Mouse (Mus musculus): ENCODE data around the gene Cbx6.
A peak's percentile ranks its signal among the peaks of the same experiment; 100 is the strongest.
"Not testable (repeated sequence)": the region's sequence is repeated elsewhere in the genome, so short reads cannot be mapped to it uniquely, and the experiment has no call there.

Cbx6 gene

DNA sequence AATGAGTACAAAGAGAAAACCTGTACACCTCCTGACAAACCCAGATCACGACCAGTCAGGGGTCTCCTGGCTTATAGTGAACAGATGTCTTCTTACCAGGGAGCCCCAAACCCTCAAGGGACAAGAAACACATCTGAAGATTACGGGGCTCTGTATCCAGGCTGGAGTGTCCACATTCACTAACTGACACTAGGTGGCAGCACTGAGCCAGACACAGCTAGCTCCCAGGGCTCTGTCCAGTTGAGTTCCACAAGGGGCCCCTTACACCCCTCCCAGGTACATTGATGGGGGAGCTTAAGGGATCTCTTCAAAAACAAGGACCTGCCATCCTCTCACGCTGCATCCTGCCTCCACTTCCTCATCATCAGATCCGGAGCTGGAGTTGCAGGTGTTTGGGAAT, 4.1 kb downstream of the Cbx6 start:
- DNase-seq (ENCODE audit: low spot score) = peak; percentile 91

DNA sequence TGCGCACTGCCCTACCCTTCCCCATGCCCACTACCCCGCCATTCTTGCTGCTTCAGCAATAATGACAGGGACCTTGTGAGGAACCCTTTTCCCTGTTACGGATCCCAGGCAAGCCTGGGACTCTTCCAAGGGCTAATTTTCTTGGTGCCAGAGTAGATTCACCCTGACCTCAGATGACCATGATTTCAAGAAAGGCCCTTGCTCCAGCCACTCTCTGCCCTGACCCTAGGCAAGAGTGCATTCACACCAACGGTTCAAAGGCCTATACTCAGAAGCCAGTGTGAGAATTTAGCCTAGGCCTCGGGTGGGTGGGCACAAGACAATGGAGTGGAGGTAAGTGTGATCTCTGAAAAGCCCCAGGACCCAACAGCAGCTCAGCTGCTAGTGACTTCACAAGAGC, 5.1 kb downstream of the Cbx6 start:
- no peak for DNase-seq (ENCODE audit: low spot score)

DNA sequence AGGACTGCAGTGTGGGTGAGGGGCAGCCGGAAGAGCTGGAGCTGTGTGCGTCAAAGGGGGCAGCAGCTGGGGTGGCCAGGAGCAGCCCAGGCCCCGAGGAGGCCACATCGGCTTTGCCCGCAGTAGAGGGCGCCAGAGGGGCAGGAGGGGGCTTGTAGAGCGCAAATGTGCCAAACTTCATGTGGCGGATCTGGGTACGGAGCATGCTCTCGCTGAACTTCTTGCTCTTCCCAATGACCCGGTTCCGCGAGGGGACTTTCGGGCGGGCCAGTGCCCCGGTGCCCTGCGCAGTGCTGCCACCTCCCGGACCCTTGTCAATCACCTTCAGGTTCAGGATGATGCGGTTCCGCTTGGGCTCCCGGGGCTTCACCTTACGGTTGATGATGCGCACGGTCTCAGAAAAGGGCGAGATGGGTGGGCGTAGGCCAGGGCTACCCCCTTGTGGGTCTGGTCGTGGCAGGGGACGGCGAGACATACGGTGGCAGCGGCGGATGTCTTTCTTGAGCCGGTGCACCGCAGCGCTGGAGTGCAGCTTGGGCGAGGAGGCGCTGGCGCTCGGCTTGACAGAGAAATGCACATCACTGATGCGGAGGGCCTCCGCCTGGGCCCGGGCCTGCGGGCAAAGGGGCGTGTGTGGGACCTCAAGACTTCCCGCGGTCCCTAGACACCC, 6.0 kb downstream of the Cbx6 start:
- peak; percentile 38 for DNase-seq (ENCODE audit: low spot score)

DNA sequence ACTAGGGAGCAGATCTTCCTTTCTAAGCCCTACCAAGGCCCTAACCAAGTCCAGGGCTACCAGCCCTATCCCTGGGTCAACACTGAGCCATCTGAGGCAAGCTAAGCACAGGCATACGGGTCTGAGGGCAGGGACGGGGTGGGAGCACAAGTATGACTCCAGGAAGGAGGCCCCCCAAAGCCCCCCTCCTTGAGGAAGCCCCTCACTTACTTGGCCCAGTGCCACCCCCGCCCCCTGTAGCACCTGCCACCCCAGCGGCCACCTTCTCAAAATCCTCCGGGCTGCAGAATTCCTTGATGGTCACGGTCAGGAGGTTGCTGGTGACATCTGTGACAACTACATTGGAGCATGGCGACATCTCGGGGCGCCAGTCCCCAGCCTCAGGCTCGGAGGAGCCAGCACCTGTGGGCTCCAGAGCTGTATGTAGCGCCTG, 6.7 kb downstream of the Cbx6 start:
- DNase-seq (ENCODE audit: low spot score) = no peak

DNA sequence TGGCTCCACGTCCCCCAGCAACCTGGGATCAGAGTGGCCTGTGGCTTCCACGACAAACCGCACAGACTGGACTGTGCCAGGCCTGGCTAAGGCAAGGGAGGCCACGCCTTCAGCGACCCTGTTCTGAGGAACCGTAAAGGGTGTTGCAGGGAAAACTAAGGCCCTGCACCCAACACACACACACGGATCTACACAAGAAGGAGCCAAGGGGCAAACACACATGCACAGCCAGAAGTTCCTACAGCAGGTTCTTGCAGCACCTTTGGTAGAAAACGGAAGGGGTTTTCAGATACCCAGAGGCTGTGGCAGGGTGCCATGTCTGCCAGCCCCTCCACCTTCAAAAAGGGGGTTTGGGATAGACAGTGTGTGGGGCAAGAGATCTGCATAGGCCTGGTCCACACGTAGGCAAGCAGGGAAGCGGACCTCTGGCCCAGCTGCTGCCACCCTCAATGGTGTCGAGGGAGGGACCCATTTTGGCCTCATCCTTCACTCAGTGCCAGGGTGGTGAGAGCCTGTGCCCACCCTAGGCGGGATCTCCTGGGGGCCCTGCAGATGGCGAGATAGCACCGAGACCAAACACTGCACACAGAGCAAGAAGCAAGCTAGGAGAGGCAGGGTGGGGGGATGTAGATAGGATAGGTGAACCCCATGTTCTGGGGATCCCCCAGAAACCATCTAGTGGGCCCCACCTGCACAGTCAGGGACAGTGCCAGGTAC, 7.3 kb downstream of the Cbx6 start:
- DNase-seq (ENCODE audit: low spot score) = no peak

DNA sequence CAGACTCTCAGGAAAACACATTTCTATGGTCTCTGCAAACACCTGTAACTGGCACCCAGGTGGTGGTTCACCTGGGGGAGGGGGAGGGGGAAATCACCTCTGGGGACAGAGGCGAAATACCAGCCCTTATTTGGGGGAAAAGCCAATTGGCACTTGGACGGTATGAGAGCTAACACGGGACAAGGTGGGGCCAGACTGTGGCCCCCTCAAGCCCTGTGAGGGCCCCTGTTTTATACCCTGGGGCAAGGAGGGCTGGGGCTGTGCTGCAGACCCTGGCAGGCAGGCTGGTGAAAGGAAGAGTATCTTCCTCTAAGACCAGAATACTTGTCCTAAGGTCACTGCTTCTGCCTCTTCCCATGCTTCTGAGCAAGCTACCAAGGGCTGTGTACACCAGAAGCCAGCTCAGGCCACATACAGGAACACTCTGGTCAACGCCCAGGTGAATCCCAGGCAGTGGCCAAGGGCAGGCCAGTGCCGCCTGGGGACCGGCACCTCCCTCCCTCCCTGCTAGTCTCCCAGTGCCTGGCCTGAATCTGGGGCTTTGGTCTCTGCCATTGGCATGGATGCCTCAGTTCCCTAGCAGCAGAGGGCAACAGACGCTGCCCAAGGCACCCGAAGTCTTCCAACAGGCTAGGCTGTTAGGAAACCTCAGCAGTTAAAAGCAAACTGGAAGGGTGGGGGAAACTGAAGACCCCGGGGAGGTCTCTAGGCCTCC, 8.1 kb downstream of the Cbx6 start:
- no peak for DNase-seq (ENCODE audit: low spot score)

DNA sequence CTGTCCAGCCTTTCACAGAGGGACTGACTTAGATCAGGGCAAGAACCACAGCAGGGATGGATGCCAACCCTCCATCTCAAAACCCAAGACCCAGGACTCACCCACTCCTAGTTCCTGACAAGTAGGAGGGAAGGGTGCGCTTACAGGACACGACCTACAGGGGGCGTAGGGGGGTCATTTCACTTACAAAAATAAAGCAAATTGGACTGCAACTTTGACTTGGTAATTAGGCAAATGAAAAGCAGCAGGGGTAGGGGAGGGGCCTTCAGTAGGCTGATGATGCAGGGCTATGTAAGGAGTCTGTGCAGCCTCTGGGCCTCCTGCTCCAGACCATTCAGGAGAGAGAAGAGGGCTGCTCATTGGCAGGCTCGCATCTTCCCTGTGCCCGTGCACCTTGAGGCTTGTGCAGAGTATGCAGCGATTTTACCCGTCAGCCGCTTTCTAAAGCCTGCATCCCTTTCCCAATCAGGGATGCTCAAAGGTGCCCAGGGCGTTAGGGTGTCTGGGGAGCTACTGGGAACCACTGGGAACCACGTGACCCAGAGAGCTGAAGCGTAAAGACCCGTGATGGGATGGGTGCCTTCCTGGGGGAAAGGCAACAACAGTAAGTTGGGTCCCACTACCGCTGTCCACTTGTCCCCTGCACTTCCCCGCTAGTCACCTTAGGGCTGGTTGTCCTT, 9.2 kb downstream of the Cbx6 start:
- DNase-seq (ENCODE audit: low spot score) = peak; percentile 55

DNA sequence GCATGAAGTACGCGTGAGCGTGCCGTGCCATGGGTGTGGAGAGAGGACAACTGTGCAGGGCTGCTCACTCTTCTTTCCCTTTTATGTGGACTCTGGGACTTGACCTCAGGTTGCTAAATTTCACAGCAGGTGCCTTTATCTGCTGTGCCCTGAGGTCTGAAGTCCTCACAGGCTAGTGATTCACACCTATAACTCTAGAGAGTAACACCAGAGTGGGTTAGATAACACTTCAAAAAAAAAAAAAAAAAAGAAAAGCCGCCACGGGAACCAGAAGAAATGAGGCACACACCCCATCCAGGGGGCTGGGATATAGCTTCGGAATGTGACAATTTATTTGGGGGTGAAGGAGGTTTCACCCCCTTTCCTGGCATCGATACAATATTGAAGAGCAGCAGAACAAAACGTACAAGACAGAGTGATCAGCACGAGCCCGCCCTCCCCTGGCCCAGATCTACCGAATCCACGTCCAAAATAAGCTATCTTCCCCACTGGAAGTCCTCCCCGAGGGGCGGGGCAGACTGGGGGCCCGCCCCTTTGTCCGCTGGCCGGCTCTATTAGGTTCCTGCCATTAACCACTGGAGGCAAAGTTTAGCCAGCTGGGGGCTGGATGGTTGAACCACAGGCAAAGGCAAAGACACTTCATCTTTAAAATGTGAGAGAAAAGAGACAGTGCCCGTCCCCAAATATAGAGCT, 10.8 kb downstream of the Cbx6 start:
- no peak for DNase-seq (ENCODE audit: low spot score)

DNA sequence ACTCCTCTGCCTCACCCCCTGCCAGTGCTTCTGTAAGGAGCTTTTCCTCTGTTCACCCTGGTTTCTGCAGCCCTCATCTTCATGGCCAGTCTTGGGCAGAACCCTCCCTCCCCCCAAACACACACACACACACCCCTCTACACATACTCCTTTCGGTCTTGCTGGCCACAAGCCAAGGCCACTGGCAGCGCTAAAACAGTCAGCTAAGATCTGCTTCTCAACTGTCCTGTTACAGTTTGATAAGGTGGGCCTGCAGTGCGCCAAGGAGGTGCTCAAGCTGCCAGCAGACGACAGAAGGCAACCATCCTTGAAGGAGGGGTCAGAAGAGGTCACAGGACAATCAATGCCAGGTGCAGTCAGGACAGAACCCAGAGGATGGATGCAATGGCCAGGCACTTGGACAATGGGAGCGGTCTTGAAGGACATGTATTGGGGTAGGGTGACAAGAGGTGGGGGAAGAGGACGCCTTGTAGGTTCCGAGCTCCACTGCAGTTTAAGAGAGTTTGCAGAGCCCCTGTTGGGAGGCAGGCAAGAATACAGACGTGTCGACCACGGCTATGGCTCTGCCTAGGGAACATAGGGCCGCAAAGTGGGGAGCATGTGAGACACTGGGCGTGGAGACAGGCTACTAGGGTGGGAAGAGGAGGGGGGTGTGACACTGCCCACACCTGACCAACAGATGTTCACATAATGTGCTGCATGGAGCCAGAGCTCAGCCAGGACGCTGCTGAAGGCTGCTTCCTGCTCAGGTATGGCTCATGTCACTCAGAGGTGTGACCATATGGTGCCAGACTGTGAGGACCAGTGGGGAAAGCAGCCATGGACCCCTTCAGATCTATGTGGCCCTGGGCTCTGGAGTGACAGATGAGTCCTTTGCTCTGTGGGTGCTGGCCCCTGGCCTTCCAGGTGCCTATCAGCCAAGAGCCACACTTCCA, 12.0 kb downstream of the Cbx6 start:
- DNase-seq (ENCODE audit: low spot score) = no peak

DNA sequence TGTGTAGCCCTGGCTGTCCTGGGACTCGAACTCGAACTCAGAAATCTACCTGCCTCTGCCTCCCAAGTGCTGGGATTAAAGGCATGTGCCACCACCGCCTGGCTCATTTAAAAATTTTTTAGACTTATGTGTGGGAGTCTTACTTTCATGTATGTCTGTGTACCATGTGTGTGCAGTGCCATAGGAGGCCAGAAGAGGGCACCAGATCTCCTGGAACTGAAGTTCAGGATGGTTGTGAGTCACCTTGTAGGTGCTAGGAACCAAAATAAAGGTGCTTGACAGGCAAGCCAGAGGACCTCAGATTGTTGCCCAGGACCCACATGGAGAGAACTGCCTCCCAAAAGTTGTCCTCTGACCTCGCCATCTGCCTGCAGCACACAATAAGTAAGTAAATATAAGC, 16.2 kb downstream of the Cbx6 start:
- no peak for DNase-seq (ENCODE audit: low spot score)

DNA sequence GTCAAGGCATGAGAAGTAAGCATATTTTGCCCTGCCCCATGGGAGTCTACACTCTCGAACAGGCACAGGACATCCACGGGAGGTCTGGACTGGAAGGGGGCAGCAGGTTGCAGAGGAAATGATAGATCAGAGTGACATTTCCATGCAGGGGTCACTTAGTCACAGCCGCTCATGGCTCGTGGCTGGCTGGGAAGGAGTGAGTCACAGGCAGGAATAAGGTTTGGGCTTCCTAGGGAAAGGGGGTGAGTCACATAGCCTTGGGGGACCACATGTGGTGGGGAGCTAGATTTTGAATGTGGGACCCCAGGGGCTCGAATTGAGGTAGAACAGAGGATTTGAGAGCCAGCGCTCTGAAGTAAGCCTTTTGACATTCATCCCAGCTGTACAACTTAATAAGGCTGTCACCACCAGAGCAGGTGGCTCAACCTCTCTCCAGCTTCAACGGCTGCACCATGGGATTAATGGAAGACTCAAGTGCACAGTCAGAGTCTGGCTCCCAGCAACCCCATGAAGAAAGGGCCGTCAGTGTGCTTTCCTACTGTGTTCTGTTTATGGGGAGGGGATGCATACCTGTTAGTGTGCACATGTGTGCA, 20.7 kb downstream of the Cbx6 start:
- DNase-seq (ENCODE audit: low spot score) = no peak

DNA sequence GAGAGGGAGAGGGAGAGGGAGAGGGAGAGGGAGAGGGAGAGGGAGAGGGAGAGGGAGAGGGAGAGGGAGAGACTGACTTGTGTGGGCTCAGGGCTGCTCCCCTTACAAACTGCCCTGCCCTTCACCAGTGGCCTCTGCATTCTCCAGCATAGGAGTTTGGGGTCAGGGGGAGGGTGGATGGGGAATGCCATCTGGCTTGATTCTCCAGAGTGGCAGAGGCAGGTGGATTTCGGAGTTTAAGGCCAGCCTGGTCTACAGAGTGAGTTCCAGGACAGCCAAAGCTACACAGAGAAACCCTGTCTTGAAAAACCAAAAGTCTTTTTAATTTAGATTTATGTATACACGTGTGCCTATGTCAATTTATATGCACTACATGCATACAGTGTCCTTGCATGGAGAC, 21.6 kb downstream of the Cbx6 start:
- not testable (repeated sequence) for DNase-seq (ENCODE audit: low spot score)

DNA sequence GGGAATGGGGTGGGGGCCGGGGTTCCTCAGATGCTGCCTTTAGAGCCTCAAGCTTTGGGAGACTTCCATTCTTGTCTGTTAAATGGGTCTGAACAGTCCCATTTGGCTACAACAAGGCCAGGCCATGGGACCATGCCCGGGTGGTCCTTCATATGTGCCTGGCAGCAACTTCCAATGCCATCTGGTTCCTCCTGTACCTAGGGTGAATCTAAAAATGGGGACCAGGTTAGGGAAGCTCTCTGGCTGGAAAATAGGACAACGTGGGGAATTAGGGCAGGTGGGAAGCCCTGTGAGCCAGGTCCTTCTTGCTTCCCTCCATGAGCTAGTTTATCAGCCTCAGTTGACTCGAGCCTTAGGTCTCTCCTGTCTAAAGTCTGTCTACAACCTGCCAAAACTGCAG, 23.5 kb downstream of the Cbx6 start:
- DNase-seq (ENCODE audit: low spot score) = no peak

DNA sequence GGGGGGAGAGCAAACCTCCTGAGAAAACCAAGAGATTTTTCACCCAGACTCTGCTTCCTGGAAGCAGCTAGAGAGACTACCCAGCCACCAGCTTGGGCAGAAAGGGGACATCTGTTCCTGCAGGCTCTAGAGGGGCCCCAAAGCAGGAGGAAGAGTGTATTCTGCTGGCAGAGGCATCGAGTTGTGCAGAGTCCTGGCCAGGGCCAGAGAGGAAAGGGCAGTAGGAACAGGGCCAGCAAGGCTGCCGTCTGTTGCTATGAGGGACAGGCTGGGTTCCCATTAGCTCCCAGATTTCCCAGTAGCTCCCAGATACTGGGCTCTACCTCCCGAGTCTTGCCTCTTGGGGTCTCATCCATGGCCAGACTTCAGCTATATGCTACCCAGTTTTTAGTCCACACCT, 24.4 kb downstream of the Cbx6 start:
- no peak for DNase-seq (ENCODE audit: low spot score)

DNA sequence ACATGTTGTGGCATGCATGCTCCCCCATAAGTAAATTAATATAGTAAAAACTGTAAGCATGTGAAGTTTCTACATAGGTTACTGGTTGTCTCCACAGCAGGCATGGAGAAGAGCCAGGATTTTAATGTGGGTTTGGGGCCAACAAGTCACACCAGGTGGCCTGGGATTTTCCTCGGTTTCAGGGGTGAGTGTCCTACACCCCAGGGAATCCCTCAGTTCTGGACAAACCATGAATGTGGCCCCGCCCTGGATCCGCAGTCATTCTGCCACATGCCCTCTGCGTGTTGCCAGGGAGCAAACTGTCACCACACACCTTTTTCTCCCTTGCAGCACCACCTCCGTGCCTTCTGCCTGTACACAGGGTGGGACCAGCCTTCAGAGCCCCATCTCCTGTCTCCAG, 25.8 kb downstream of the Cbx6 start:
- DNase-seq (ENCODE audit: low spot score) = no peak

DNA sequence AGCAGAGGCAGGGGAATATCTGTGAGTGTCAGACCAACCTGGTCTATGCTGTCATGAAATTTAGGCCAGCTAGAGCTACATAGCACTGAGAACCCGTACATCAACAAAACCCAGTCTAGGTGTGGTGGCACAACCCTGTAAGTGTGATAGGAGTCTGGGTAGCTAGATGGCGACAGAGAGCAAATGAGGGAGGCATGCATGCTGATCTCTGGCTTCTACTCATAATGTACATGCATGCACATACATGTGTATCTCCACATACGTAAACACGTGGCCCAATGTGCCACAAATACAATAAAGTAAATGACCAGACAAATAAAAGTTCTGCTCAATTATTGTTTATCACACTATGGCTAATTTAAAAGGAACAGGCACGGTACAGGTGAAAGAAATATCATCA, 26.4 kb downstream of the Cbx6 start:
- peak; percentile 73 for DNase-seq (ENCODE audit: low spot score)

DNA sequence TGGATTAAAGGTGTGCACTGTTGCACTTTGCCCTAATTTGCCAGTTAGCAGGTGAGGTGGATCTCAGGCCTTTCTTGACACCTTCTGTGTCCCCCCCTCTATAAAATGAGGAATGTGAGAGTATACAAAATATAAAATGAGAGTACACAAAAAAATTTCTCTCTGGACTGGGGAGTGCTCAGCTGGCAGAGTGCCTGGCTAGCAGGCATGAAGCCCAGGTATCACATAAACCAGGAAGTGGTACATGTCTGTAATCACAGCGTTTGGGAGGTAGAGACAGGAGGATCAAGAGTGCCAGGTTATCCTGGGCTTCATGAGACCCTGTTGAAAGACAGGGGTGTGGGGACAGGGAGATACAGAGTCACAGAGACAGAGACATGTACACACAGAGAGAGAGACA, 27.4 kb downstream of the Cbx6 start:
- no peak for DNase-seq (ENCODE audit: low spot score)

DNA sequence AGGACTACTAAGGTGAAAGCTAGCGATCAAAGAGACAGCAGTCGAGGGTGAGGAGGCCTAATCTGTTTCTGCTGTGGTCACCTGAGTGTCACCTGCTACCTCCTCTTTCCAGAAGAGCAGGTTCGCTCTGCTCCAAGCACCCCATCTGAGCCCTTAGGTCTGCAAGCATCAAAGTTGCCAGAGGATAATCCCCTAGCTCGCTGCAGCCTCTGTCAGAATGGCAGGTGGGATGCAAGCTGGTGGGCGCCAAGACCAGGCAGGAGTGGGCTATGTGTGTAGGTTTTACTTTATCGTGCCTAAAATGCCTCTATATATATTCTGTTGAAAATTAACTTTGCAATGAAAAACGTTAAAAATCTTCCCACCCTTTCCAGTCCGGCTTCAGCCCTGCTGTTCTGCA, 29.2 kb downstream of the Cbx6 start:
- no peak for DNase-seq (ENCODE audit: low spot score)

DNA sequence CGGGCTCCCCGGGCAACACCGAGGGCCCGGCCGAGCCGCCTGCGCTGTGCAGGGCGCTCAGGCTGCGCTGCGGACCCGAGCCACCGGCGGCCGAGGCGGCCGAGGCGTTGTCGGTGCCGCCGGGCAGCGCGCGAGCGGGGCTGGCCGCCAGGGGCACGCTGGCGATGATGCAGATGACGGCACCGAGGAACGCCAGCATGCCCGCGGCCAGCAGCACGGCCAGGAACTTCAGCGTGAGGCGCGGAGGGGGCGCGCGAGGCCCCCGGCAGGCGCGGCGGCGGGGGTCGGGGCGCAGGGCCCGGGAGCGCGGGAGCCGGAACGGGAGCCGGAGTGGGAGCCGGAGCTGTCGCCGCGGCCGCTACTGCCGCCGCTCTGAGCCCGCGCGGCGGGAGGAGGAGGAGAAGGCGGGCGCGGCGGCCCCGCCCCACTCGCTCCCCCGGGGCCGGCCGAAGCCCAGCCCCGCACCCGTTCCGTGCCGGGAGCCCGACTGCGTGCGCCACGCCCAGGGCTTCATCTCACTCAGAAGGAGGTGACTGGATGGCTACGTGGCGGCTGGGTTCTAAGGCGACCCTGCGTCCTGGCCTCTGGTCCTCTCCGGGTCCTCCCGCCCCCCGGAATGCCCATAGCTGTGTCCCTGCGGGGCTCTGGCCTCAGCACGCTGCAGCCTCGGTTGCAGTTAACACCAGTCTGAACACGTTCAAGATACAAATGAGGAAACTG, 30.0 kb downstream of the Cbx6 start, which contains the start of gene Nptxr:
Gene Nptxr, minus strand, starts transcription at position 415 of the 720 bp plus-strand sequence.
- peak; percentile 68 for DNase-seq (ENCODE audit: low spot score)

All from embryo, embryonic 10.5 days (tissue).